Mouse (Mus musculus) spleen, adult 2 months (tissue): Measurements from ENCODE around the gene Btbd3. TPM values are rescaled to one million over a fixed set of nuclear protein-coding genes. Genes with fewer than 3 reads are reported as not detected.

Experiments used
- DNase-seq, 2 experiments: peaks; one replicate each; pipeline versions ENCODE4 v3.0.0 to v3.0.0-alpha.2; 2012 to 2021; ENCODE audit warnings: low spot score in 2 of 2, low read depth in 1 of 2
- H3K27ac ChIP-seq: fragments of 200-500 bp; 2 replicates; pipeline ENCODE4 v1.5.1; 2012; ENCODE audit warnings: low read length, inconsistent platforms; ENCODE audit not compliant: insufficient read depth
- H3K27me3 ChIP-seq: fragments of 200-500 bp; 2 replicates; pipeline ENCODE4 v1.6.1; 2012; ENCODE audit warnings: mild to moderate bottlenecking, moderate library complexity, low read length, inconsistent platforms; ENCODE audit not compliant: control insufficient read depth, insufficient read depth
- H3K36me3 ChIP-seq: fragments of 200-500 bp; 2 replicates; pipeline ENCODE4 v1.6.1; 2012; ENCODE audit warnings: mild to moderate bottlenecking, low read length, inconsistent platforms; ENCODE audit not compliant: control insufficient read depth, insufficient read depth
- H3K4me1 ChIP-seq: fragments of 200-500 bp; 2 replicates; pipeline ENCODE4 v1.6.1; 2011; ENCODE audit warnings: inconsistent platforms; ENCODE audit not compliant: control insufficient read depth, insufficient read depth, insufficient read length
- H3K4me3 ChIP-seq: fragments of 200-500 bp; 2 replicates; pipeline ENCODE4 v1.5.1; 2011; ENCODE audit warnings: mild to moderate bottlenecking, inconsistent platforms; ENCODE audit not compliant: insufficient read depth, insufficient read length; ENCODE audit errors: extremely low read depth
- CTCF ChIP-seq: fragments of 200-500 bp; IDR thresholded peaks from 2 replicates; pipeline ENCODE4 v1.5.1; 2011; ENCODE audit warnings: mild to moderate bottlenecking, inconsistent platforms; ENCODE audit not compliant: insufficient read depth, insufficient read length, insufficient replicate concordance; ENCODE audit errors: extremely low read depth
- POLR2A ChIP-seq: fragments of 200-500 bp; IDR thresholded peaks from 2 replicates; pipeline ENCODE4 v1.6.1; 2011; ENCODE audit warnings: low read depth, low read length, inconsistent platforms
- WGBS: fragments of 180-500 bp; shearing (Covaris S2); methylation state at CpG from one replicate; pipeline ENCODE4 v1.1.7; 2018; 5-methylcytosine and 5-hydroxymethylcytosine counted together
- polyA plus RNA-seq: library from polyadenylated mRNA; depleted of rRNA; stranded (reverse); fragments of >200 nt; gene quantifications from 2 replicates; pipeline ENCODE4 v1.2.3, GENCODE M21; 2012

The Btbd3 gene
- polyA plus RNA-seq, 1 experiment: 2.4 TPM

- WGBS: 75% methylated on average over 4 of the region's 4 CpGs
- Histone ChIP-seq H3K4me3 (no peak overlapping the region), H3K36me3 (no peaks in the 10 kb centered on the region), H3K27me3 (no peaks in the 10 kb centered on the region), H3K4me1 (no peaks in the 10 kb centered on the region; the same call in 1 of the 2 replicates), H3K27ac (no peak overlapping the region)
- TF ChIP-seq CTCF (no peak), POLR2A (no peak)
- DNase-seq: no peak
These were observed 11.6 kb downstream of the Btbd3 start for GRCm38 (mm10) chr2:138267852-138268513.

DNA sequence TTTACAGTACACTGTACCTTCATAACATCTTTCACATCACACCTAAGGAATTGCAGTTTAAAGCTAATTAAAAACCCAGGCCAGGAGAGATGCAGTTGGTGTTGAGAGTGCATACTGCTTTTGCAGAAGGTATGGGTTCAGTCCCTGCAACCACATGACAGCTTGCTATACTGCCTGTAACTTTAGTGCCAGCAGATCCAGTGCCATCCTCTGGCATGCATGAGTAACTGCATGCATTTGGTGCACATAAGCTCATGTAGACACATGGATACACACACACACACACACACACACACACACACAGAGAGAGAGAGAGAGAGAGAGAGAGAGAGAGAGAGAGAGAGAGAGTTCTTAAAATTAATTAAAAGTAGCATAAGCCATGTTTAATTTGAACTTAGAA is 13.0 kb downstream of the Btbd3 start:
- DNase-seq: no peak

GRCm38 (mm10) chr2:138273404-138274073 is 17.2 kb downstream of the Btbd3 start:
- DNase-seq: no peak
- H3K4me1 ChIP-seq: no peaks in the 10 kb centered on the region
- no peaks in the 10 kb centered on the region for H3K27me3 ChIP-seq
- no peak overlapping the region for H3K27ac ChIP-seq
- no peak overlapping the region for H3K4me3 ChIP-seq
- TF ChIP-seq POLR2A (no peak), CTCF (no peak)
- 84% methylated on average over 9 of the region's 9 CpGs for WGBS
- no peaks in the 10 kb centered on the region for H3K36me3 ChIP-seq

More for the DNA sequence above, 13.0 kb downstream of the Btbd3 start:
- Histone ChIP-seq H3K27ac (no peak overlapping the region), H3K36me3 (no peaks in the 10 kb centered on the region), H3K4me1 (no peaks in the 10 kb centered on the region; the same call in 1 of the 2 replicates), H3K27me3 (no peaks in the 10 kb centered on the region), H3K4me3 (no peak overlapping the region)
- TF ChIP-seq POLR2A (no peak), CTCF (no peak)

GRCm38 (mm10) chr2:138274086-138274485 is 17.7 kb downstream of the Btbd3 start:
- DNase-seq: no peak

GRCm38 (mm10) chr2:138277842-138278691 is 21.7 kb downstream of the Btbd3 start:
- 32% methylated on average over 17 of the region's 17 CpGs for WGBS
- TF ChIP-seq POLR2A: no peak
- TF ChIP-seq CTCF: no peak
- Histone ChIP-seq H3K27me3 (no peaks in the 10 kb centered on the region), H3K4me3 (no peak overlapping the region; the same call in 1 of the 2 replicates), H3K4me1 (no peaks in the 10 kb centered on the region), H3K27ac (peak overlapping the region; percentile 30; the same call in 1 of the 2 replicates), H3K36me3 (no peaks in the 10 kb centered on the region)
- DNase-seq: no peak

More at GRCm38 (mm10) chr2:138274086-138274485, 17.7 kb downstream of the Btbd3 start:
- no peak overlapping the region for H3K27ac ChIP-seq
- H3K27me3 ChIP-seq: no peaks in the 10 kb centered on the region
- no peaks in the 10 kb centered on the region for H3K4me1 ChIP-seq
- no peak overlapping the region for H3K4me3 ChIP-seq
- TF ChIP-seq POLR2A (no peak), CTCF (no peak)
- no peaks in the 10 kb centered on the region for H3K36me3 ChIP-seq
- WGBS: 89% methylated on average over 5 of the region's 5 CpGs

DNA sequence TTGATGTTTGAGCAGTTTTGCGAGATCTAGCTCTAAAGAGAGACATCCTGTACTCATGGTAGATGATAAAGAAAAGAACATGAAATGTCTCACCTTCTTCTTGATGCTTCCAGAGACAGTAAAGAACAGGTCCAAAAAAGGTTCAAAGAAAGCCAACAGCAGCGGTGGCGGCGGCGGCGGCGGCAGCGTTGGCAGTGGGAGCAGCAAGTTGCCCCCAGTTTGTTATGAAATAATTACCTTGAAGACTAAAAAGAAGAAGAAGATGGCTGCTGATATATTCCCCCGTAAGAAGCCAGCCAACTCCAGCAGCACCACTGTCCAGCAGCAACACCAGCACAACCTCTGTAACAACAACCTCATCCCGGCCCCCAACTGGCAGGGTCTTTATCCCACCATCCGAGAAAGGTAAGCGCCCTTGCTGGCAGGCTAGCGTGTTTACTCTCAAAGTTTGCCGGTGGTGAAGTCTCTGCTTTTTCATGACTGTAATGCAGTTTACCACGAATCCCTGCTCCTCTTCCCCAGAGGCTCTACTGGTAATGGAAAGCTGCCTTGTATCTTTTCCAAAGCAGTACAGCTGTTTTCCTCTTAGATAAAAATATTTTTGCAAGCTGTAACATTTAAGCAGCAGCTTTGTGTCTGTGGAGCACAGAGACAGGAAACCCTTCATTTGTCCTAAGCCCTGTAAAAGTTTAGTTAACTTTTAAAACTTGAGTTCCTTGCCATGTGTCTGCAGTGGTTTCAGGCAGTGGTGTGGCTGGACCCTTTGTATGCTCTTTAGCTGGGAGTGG is 22.7 kb downstream of the Btbd3 start:
- Histone ChIP-seq H3K36me3 (no peaks in the 10 kb centered on the region), H3K27me3 (no peaks in the 10 kb centered on the region), H3K4me1 (no peaks in the 10 kb centered on the region), H3K27ac (peak overlapping the region; percentile 30), H3K4me3 (no peak overlapping the region; the same call in none of the 2 replicates)
- TF ChIP-seq CTCF (no peak), POLR2A (no peak)
- WGBS: 74% methylated on average over 15 of the region's 15 CpGs
- no peak for DNase-seq
